Mouse (Mus musculus): ENCODE measurements around the gene Agap2. TPM values are rescaled to one million over a fixed set of nuclear protein-coding genes. Genes with fewer than 3 reads are reported as not detected.

Agap2 gene
- polyA plus RNA-seq, 1 experiment from 2014 or later, result 1.2 TPM

DNA sequence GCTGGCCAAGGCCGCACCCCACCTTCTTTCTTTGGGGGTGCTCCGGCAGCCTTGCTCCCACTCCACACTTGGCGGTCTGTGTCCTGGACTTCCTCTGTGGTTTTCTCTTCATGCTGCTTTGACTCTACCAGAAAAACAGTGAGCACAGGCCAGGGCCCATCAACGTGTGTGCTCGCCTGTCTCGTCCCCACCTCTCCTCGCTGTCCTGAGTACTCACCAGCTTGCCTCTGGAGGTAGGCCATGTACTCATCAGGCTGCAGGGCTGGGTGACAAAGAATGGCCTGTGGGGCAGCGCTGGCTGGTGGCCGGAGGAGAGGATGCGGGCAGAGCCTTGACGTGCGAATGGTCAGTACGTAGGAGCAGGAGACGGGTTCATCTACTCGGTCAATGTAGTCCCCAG lies 24.8 kb downstream of the Agap2 start:
- no peaks in the 10 kb centered on the region for H3K27me3 ChIP-seq (ENCODE audit: control insufficient read depth, insufficient read depth, low read length)
- ATAC-seq (ENCODE audit: low FRiP score) (no peak), DNase-seq (ENCODE audit: low spot score) (no peak)
- H3K27ac ChIP-seq (ENCODE audit: low read depth, low read length), result no peak overlapping the region
- no peak overlapping the region for H3K9ac ChIP-seq (ENCODE audit: low read depth, low read length)
- H3K9me3 ChIP-seq (ENCODE audit: control insufficient read depth, low read length), result no peaks in the 10 kb centered on the region
- no peak overlapping the region for H3K4me3 ChIP-seq (ENCODE audit: low read depth, low read length)
- 95% methylated on average over 15 of the region's 15 CpGs for WGBS
- H3K4me2 ChIP-seq (replicated peaks; ENCODE audit: low read depth, low read length), result no peak overlapping the region
- H3K36me3 ChIP-seq (ENCODE audit: control insufficient read depth, insufficient read depth, low read length), result peaks cover 4% of the 10 kb centered on the region; the same call in 1 of the 2 replicates
- no peaks in the 10 kb centered on the region for H3K4me1 ChIP-seq (replicated peaks; ENCODE audit: control insufficient read depth, insufficient read depth, low read length)

DNA sequence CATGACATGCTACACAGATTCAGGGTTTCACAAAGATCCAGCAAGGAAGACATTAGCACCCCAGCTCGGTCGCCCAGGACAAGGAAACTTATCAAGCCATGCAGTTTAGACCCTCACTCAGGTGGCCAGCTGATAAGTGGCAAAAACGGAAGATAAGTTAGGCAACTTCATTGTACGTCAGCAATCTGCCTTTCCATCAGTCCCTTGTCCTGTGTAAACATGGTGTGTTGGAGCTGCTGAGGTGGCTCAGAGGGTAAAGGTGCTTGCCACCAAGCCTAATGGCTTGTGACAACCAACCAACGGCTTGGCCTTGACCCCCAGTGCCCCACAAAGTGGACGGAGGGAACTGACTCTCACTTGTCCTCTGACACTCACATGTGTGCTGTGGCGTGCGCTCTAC lies 25.3 kb downstream of the Agap2 start:
- Histone ChIP-seq H3K36me3 (ENCODE audit: control insufficient read depth, insufficient read depth, low read length) (peaks cover 4% of the 10 kb centered on the region; the same call in 1 of the 2 replicates), H3K27ac (ENCODE audit: low read depth, low read length) (no peak overlapping the region), H3K9me3 (ENCODE audit: control insufficient read depth, low read length) (no peaks in the 10 kb centered on the region), H3K27me3 (ENCODE audit: control insufficient read depth, insufficient read depth, low read length) (no peaks in the 10 kb centered on the region), H3K4me2 (replicated peaks; ENCODE audit: low read depth, low read length) (no peak overlapping the region), H3K4me3 (ENCODE audit: low read depth, low read length) (no peak overlapping the region), H3K9ac (ENCODE audit: low read depth, low read length) (no peak overlapping the region), H3K4me1 (replicated peaks; ENCODE audit: control insufficient read depth, insufficient read depth, low read length) (no peaks in the 10 kb centered on the region)
- ATAC-seq (ENCODE audit: low FRiP score), result no peak
- 91% methylated on average over 8 of the region's 8 CpGs for WGBS
- DNase-seq (ENCODE audit: low spot score), result no peak

DNA sequence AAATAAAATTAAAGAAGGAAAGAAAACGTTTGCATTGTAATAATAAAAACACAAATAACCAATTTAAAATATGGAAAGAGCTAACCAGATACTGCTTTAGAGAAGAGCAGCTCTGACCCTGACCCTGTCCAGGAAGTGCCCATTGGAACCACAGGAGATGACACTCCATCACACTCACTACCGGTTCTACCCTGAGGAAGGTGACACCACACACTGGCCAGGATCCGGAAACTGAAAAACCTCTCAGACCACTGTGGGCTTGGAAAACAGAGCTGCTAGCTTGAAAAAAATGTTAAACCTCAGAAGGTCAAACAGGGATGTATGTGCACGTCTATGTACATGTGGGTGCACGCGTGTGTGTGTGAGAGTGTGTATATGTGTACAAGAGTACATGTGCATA lies 26.1 kb downstream of the Agap2 start:
- no peaks in the 10 kb centered on the region for H3K4me1 ChIP-seq (replicated peaks; ENCODE audit: control insufficient read depth, insufficient read depth, low read length)
- ATAC-seq (ENCODE audit: low FRiP score) (no peak), DNase-seq (ENCODE audit: low spot score) (no peak)
- no peak overlapping the region for H3K9ac ChIP-seq (ENCODE audit: low read depth, low read length)
- no peak overlapping the region for H3K4me2 ChIP-seq (replicated peaks; ENCODE audit: low read depth, low read length)
- no peak overlapping the region for H3K4me3 ChIP-seq (ENCODE audit: low read depth, low read length)
- peaks cover 4% of the 10 kb centered on the region; the same call in 1 of the 2 replicates for H3K36me3 ChIP-seq (ENCODE audit: control insufficient read depth, insufficient read depth, low read length)
- H3K27ac ChIP-seq (ENCODE audit: low read depth, low read length), result no peak overlapping the region
- H3K27me3 ChIP-seq (ENCODE audit: control insufficient read depth, insufficient read depth, low read length), result no peaks in the 10 kb centered on the region
- no peaks in the 10 kb centered on the region for H3K9me3 ChIP-seq (ENCODE audit: control insufficient read depth, low read length)
- 91% methylated on average over 6 of the region's 6 CpGs for WGBS

DNA sequence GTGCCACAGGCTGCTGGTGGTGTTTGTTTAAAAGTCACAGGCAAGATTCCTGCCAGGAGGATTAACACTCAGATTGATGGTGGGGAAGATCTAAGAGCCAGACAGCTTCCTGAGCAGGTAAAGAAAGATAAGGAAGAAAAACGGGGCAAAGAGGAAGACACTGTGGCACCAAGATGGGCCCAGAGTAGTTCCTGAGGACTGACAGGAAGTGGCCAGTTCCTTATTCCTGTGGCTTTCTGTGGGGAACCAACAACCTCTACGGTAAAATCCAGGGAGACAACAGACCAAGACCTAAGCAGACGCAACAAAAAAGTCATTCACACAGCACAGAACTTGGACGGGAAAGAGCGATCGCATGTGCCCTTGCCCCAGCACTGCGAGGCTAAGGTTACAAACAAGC lies 28.5 kb downstream of the Agap2 start:
- H3K27ac ChIP-seq (ENCODE audit: low read depth, low read length), result no peak overlapping the region
- no peaks in the 10 kb centered on the region for H3K4me1 ChIP-seq (replicated peaks; ENCODE audit: control insufficient read depth, insufficient read depth, low read length)
- DNase-seq (ENCODE audit: low spot score) (no peak), ATAC-seq (ENCODE audit: low FRiP score) (no peak)
- no peaks in the 10 kb centered on the region for H3K27me3 ChIP-seq (ENCODE audit: control insufficient read depth, insufficient read depth, low read length)
- H3K9me3 ChIP-seq (ENCODE audit: control insufficient read depth, low read length), result no peaks in the 10 kb centered on the region
- no peak overlapping the region for H3K4me2 ChIP-seq (replicated peaks; ENCODE audit: low read depth, low read length)
- no peak overlapping the region for H3K9ac ChIP-seq (ENCODE audit: low read depth, low read length)
- no peaks in the 10 kb centered on the region; the same call in 1 of the 2 replicates for H3K36me3 ChIP-seq (ENCODE audit: control insufficient read depth, insufficient read depth, low read length)
- H3K4me3 ChIP-seq (ENCODE audit: low read depth, low read length), result no peak overlapping the region
- WGBS, result 86% methylated on average over 7 of the region's 7 CpGs

DNA sequence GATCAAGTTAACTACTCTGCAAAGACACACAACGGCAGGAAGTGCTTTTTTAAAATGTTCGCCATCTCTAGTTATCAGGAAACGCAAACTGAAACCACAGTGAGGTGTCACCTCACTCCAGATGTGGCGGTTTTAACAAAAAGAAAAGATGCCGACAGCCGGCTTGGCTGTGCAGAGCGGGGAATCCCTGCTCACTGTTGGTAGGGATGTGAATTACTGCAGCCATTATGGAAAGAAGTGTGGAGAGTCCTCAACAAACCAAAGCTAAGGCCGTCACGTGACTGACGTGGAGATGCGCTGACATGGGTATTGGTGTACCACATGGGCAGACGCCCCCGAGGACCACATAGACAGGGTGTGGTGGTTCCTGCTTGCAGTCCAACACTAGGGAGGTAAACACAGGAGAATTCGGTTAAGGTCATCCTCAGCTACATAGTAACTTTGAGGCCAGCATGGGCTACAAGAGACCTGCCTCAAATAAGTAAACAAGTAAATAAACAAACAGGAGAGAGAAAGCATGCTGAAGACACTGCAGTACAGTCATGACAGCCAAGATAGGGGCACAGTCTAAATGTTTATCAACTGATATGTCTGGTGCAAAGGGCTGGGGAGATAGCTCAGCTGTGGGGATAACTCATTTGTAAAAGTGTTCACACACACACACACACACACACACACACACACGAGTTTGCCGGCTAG lies 32.6 kb downstream of the Agap2 start:
- H3K4me3 ChIP-seq (ENCODE audit: low read depth, low read length), result no peak overlapping the region
- no peaks in the 10 kb centered on the region for H3K4me1 ChIP-seq (replicated peaks; ENCODE audit: control insufficient read depth, insufficient read depth, low read length)
- no peaks in the 10 kb centered on the region for H3K9me3 ChIP-seq (ENCODE audit: control insufficient read depth, low read length)
- H3K4me2 ChIP-seq (replicated peaks; ENCODE audit: low read depth, low read length), result no peak overlapping the region
- no peak for DNase-seq (ENCODE audit: low spot score)
- H3K27ac ChIP-seq (ENCODE audit: low read depth, low read length), result no peak overlapping the region
- no peaks in the 10 kb centered on the region for H3K27me3 ChIP-seq (ENCODE audit: control insufficient read depth, insufficient read depth, low read length)
- H3K36me3 ChIP-seq (ENCODE audit: control insufficient read depth, insufficient read depth, low read length), result no peaks in the 10 kb centered on the region; the same call in 1 of the 2 replicates
- no peak for ATAC-seq (ENCODE audit: low FRiP score)
- 94% methylated on average over 16 of the region's 16 CpGs for WGBS
- no peak overlapping the region for H3K9ac ChIP-seq (ENCODE audit: low read depth, low read length)

DNA sequence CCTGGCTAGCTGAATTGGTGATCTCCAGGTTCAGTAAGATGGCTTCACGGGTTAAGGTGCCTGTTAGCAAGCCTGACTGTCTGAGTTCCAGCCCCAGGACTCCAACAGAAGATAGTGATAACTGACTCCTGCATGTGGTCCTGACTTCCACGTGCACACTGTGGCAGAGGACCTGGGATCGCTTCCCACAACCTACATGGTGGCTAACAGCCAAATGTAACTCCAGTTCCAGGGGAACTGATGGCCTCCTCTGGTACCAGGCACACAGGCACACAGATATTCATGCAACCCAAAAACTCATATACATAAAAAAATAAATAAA lies 33.1 kb downstream of the Agap2 start:
- DNase-seq (ENCODE audit: low spot score) (no peak), ATAC-seq (ENCODE audit: low FRiP score) (no peak)
- H3K4me3 ChIP-seq (ENCODE audit: low read depth, low read length), result no peak overlapping the region
- no peaks in the 10 kb centered on the region for H3K9me3 ChIP-seq (ENCODE audit: control insufficient read depth, low read length)
- WGBS, result 88% methylated on average over 3 of the region's 3 CpGs
- no peaks in the 10 kb centered on the region for H3K4me1 ChIP-seq (replicated peaks; ENCODE audit: control insufficient read depth, insufficient read depth, low read length)
- no peak overlapping the region for H3K4me2 ChIP-seq (replicated peaks; ENCODE audit: low read depth, low read length)
- no peaks in the 10 kb centered on the region for H3K27me3 ChIP-seq (ENCODE audit: control insufficient read depth, insufficient read depth, low read length)
- H3K36me3 ChIP-seq (ENCODE audit: control insufficient read depth, insufficient read depth, low read length), result no peaks in the 10 kb centered on the region; the same call in 1 of the 2 replicates
- no peak overlapping the region for H3K9ac ChIP-seq (ENCODE audit: low read depth, low read length)
- no peak overlapping the region for H3K27ac ChIP-seq (ENCODE audit: low read depth, low read length)

DNA sequence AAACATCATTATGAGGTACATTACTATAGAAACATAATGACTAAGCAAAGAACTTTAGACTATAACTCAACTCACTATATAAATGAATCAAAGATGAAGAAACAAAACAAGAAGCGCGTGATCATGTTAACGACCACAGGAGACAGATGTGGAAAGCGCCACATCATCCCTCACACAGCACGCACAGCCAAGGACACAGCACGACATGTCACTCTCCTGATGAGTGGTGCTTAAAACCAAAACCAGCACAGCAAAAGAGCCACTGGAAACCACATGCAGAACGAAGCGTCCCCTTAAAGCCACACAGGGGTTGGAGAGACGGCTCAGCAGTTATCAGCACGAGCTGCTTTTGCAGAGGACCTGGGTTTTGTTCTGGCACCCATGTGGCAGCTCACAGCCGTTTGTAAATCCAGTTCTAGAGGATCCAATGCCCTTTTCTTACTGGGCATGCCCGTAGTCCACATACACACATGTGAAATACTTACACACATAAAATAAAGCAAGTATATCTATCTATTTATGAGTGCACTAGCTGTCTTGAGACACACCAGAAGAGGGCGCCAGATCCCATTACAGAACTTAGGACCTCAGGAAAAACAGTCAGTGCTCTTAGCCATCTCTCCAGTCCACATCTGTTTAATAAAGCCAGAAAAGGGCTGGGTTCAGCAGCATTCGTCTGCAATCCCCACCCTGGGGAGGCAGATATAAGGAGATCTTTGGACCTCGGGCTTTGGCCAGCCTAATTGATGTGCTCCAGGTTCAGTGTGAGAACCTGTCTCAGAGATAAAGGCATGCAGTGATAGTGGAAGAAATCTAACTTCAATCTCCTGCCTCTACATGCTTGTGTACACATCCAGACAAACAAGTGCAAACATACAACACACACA lies 36.2 kb downstream of the Agap2 start:
- H3K9me3 ChIP-seq (ENCODE audit: control insufficient read depth, low read length), result no peaks in the 10 kb centered on the region
- peaks cover 4% of the 10 kb centered on the region; the same call in 1 of the 2 replicates for H3K36me3 ChIP-seq (ENCODE audit: control insufficient read depth, insufficient read depth, low read length)
- no peak overlapping the region for H3K27ac ChIP-seq (ENCODE audit: low read depth, low read length)
- H3K4me1 ChIP-seq (replicated peaks; ENCODE audit: control insufficient read depth, insufficient read depth, low read length), result no peaks in the 10 kb centered on the region
- DNase-seq (ENCODE audit: low spot score), result no peak
- no peaks in the 10 kb centered on the region for H3K27me3 ChIP-seq (ENCODE audit: control insufficient read depth, insufficient read depth, low read length)
- ATAC-seq (ENCODE audit: low FRiP score), result no peak
- no peak overlapping the region for H3K4me3 ChIP-seq (ENCODE audit: low read depth, low read length)
- no peak overlapping the region for H3K4me2 ChIP-seq (replicated peaks; ENCODE audit: low read depth, low read length)
- no peak overlapping the region for H3K9ac ChIP-seq (ENCODE audit: low read depth, low read length)
- 93% methylated on average over 15 of the region's 15 CpGs for WGBS

DNA sequence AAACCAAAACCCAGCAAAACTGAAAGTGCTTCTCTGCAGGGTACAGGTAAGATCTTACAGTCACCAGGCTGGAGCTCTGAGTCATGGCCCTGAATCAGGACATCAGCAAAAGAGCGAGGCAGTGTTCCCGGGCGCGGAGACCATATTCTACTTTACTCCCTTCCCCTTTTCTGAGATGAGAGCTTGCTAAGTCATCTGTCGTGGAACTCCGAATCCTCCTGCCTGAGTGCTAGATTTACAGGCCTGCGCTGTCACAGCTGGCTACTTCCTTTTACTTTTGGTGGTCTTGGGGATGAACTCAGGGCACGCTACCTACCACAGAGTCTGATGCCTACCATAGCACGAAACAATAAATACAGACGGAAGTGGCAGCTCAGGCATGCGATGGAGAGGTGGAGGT lies 39.3 kb downstream of the Agap2 start:
- Histone ChIP-seq H3K27me3 (ENCODE audit: control insufficient read depth, insufficient read depth, low read length) (no peaks in the 10 kb centered on the region), H3K4me1 (replicated peaks; ENCODE audit: control insufficient read depth, insufficient read depth, low read length) (no peaks in the 10 kb centered on the region), H3K36me3 (ENCODE audit: control insufficient read depth, insufficient read depth, low read length) (peaks cover 5% of the 10 kb centered on the region), H3K9ac (ENCODE audit: low read depth, low read length) (no peak overlapping the region), H3K9me3 (ENCODE audit: control insufficient read depth, low read length) (no peaks in the 10 kb centered on the region), H3K4me3 (ENCODE audit: low read depth, low read length) (no peak overlapping the region), H3K4me2 (replicated peaks; ENCODE audit: low read depth, low read length) (no peak overlapping the region), H3K27ac (ENCODE audit: low read depth, low read length) (no peak overlapping the region)
- 94% methylated on average over 11 of the region's 11 CpGs for WGBS
- no peak for ATAC-seq (ENCODE audit: low FRiP score)
- no peak for DNase-seq (ENCODE audit: low spot score)

DNA sequence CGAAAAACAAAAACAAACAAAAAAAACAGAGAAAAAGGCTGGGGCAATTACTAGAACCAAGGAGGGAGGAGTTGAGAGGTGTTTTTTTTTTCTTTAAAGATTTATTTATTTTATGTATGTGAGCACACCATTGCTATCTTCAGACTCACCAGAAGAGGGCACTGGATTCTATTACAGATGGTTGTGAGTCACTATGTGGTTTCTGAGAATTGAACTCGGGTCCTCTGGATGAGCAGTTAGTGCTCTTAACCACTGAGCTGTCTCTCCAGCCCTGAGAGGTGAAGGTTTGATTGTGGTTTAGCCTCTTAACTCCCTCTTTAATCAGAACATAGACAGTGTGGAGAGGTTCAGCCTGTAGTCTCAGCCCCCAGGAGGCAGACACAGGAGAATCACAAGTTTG lies 40.0 kb downstream of the Agap2 start:
- H3K4me1 ChIP-seq (replicated peaks; ENCODE audit: control insufficient read depth, insufficient read depth, low read length), result no peaks in the 10 kb centered on the region; the same call in 1 of the 2 replicates
- DNase-seq (ENCODE audit: low spot score) (no peak), ATAC-seq (ENCODE audit: low FRiP score) (no peak)
- H3K27ac ChIP-seq (ENCODE audit: low read depth, low read length), result no peak overlapping the region
- H3K9me3 ChIP-seq (ENCODE audit: control insufficient read depth, low read length), result no peaks in the 10 kb centered on the region
- no peak overlapping the region for H3K4me3 ChIP-seq (ENCODE audit: low read depth, low read length)
- H3K27me3 ChIP-seq (ENCODE audit: control insufficient read depth, insufficient read depth, low read length), result no peaks in the 10 kb centered on the region
- no peak overlapping the region for H3K4me2 ChIP-seq (replicated peaks; ENCODE audit: low read depth, low read length)
- 85% methylated on average over 2 of the region's 2 CpGs for WGBS
- peaks cover 5% of the 10 kb centered on the region for H3K36me3 ChIP-seq (ENCODE audit: control insufficient read depth, insufficient read depth, low read length)
- H3K9ac ChIP-seq (ENCODE audit: low read depth, low read length), result no peak overlapping the region

Measured in hindbrain, embryonic 11.5 days (tissue).